Mouse (Mus musculus) large intestine, adult 2 months (tissue): ENCODE results near the gene Mospd1. TPM values are rescaled to one million over a fixed set of nuclear protein-coding genes. Genes with fewer than 3 reads are reported as not detected.
A peak's percentile ranks its signal among the peaks of the same experiment; 100 is the strongest.

Source experiments
- DNase-seq: peaks from one replicate; pipeline ENCODE4 v3.0.0-alpha.2; 2012; ENCODE audit warnings: low read depth, low spot score
- WGBS: fragments of 180-500 bp; shearing (Covaris S2); methylation state at CpG from one replicate; pipeline ENCODE4 v1.1.7; 2018; 5-methylcytosine and 5-hydroxymethylcytosine counted together
- polyA plus RNA-seq: library from polyadenylated mRNA; depleted of rRNA; stranded (reverse); fragments of >200 nt; gene quantifications from 2 replicates; pipeline ENCODE4 v1.2.3, GENCODE M21; 2012; rRNA removed

Mospd1 gene
- polyA plus RNA-seq, result 2.3 and 3.5 TPM in 2 replicates

DNA sequence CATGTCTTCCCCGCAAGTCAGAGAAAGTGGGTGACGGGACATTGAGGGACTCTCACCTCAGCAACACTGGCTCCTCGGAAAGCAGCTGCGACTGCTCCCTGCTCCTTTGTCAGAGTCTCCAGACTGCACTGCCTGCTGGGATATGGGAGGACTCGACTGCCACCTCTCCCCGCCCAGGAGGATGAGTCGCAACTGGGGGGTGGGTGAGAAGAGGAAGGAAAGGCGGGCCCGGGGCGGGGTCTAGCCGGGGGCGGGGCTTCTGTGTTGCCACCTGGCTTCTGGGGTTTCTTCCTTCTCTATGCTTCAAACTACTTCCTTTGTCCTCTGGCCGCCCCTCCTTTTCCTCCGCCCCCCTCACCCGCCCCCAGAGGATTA lies at the start of gene Mospd1:
Mospd1 (minus strand) TSS at position 137 of the 375 bp plus-strand sequence.
- DNase-seq, result peak; percentile 54
- WGBS, result 16% methylated on average over 11 of the region's 15 CpGs

- DNase-seq, result no peak
- 52% methylated on average over 3 of the region's 3 CpGs for WGBS
Observed at GRCm38 (mm10) chrX:53386362-53386761, 16.1 kb upstream of the Mospd1 start.

GRCm38 (mm10) chrX:53383122-53383521 lies 12.8 kb upstream of the Mospd1 start:
- WGBS, result 31% methylated on average over 3 of the region's 3 CpGs
- no peak for DNase-seq

- 15% methylated on average over 21 of the region's 25 CpGs for WGBS
- DNase-seq, result no peak
Observed at GRCm38 (mm10) chrX:53369534-53370365, 552 bp downstream of the Mospd1 start.

DNA sequence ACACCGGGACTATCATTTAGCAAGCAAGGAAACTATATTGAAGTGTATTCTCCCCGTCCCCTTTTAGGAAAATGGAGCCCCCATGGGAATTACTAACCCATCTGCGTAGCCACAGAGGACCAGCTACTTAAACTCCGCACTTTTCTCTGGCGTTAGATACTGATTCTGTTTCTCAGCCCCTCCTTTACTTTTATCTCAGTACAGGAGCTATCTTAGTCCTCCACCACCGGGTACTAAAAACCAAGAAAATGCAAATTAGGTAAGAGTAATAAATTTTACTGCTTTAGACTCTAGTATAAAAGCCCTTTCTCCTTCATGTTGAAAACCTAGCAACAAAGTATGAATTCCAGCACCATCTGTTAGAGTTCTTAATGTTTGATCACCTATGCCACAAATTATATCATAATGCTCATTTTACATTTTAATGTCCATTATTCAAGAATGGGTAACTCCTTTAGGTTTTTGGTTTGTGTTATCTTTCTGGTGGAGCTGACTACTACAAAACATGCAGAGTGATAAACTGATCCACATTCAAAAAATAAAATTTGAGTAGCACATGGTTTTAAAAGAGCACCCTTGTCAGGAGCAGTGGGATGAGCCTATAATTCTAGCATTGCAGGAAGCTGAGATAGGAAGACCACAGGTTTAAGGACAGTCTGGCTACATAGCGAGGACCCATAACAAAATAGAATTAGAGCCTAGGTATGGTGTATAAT lies 5.5 kb downstream of the Mospd1 start:
- 72% methylated on average over 7 of the region's 7 CpGs for WGBS
- DNase-seq, result no peak

DNA sequence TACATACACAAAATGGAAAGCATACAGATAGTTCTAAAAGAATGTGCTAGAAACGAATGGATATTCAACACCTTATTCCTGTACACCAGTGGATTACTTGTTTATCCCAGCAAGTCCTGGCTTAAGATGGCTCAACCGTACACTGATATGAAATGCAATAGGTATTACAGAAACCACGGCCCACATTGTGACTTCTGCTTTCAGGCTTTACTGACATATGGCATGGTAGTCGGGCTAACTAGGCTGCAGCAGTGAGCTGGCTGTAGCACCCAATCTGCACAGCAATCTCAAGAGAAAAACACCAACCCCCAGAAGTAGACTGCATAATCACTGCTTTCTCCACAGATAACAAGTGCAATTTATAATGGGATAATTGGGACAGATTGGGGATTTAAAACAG lies 21.9 kb downstream of the Mospd1 start:
- WGBS, result 95% methylated on average over 4 of the region's 4 CpGs

DNA sequence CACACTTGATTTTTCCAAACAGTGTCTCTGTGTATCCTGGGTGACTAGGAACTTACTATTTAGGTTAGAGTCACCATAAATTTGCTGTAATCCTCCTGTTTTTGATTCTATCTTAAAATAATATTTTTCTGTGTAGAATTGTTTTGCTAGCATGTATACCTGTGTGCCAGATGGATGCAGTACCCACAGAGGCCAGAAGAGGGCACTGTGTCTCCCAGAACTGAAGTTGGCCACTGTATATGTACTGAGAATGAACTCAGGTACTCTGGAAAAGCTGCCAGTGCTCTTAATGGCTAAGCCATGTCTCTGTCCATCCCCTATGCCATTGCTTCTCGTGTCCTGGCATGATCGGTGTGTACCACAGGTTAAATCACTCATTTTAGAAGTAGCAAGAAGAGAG lies 28.8 kb downstream of the Mospd1 start:
- WGBS, result 69% methylated on average over 2 of the region's 2 CpGs
- peak; percentile 3 for DNase-seq

More for the DNA sequence above, 21.9 kb downstream of the Mospd1 start:
- no peak for DNase-seq

- DNase-seq, result no peak
Observed at GRCm38 (mm10) chrX:53337355-53337754, 32.9 kb downstream of the Mospd1 start.

DNA sequence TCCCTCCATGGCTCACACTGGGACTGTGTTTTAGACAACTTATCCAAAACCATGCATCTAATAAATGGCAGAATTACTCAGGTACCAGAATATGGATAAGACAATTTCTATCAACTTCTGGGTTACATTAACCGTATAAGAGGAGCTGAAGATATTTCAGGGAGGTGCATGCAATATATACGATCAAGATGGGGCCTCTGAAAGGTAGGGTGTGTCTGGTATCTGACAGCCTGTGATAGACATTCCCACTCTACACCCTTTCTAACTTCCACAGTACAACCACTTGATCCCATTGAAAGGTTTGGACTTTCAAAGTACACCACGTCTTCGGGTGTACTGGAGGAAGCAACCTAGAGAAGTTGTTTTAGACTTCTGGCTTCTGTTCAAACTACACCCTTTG lies 39.9 kb downstream of the Mospd1 start:
- DNase-seq, result no peak
- 67% methylated on average over 4 of the region's 4 CpGs for WGBS

DNA sequence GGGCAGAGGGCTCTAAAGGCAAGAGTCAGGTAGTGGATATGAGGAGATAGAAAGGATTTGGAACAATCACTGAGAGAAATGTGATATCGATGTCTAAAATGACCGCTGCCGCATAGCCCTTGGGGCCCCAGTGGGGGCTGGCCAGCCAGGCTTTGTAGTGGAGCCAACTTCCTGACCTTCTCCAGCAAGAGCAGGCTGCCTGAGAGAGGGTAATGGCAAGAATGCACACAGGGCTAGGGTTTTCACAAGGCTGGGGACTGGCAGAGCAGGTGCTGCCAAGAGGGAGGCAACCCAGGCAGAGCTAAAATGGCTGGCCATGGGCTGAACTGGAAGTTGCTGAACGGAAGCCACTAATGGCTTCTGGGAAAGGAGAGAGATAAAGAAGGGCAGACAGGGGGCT lies 49.2 kb downstream of the Mospd1 start:
- no peak for DNase-seq
- WGBS, result 88% methylated on average over 4 of the region's 4 CpGs

GRCm38 (mm10) chrX:53320564-53320963 lies 49.7 kb downstream of the Mospd1 start:
- no peak for DNase-seq
- 48% methylated on average over 2 of the region's 2 CpGs for WGBS

Other genes starting within 250 kb of the Mospd1 start
- not detected in 2 replicates for gene Plac1, start 130.4 kb downstream of the Mospd1 start, polyA plus RNA-seq
- 1.3 and 2.3 TPM in 2 replicates for gene Fam122b, start 100.7 kb downstream of the Mospd1 start, polyA plus RNA-seq
- gene Fam122c, start 97.1 kb downstream of the Mospd1 start, polyA plus RNA-seq, result not detected in 2 replicates
- not detected in 2 replicates for gene Etd, start 64.4 kb upstream of the Mospd1 start, polyA plus RNA-seq
- gene Rtl8c, start 237.5 kb upstream of the Mospd1 start, polyA plus RNA-seq, result 7.5 and 13.1 TPM in 2 replicates
- not detected in 2 replicates for gene Gm14597, start 238.5 kb upstream of the Mospd1 start, polyA plus RNA-seq